Mouse (Mus musculus): Measurements from ENCODE around the gene Nat9.
A peak's percentile ranks its signal among the peaks of the same experiment; 100 is the strongest.

Nat9 gene

GRCm38 (mm10) chr11:115217439-115218410, 30.1 kb upstream of the Nat9 start:
- no peak for DNase-seq (ENCODE audit: inconsistent age in 2 of 2, low spot score in 1 of 2)

- DNase-seq (ENCODE audit: inconsistent age in 2 of 2, low spot score in 1 of 2), result no peak
These were observed 27.5 kb upstream of the Nat9 start for GRCm38 (mm10) chr11:115215123-115215522.

DNA sequence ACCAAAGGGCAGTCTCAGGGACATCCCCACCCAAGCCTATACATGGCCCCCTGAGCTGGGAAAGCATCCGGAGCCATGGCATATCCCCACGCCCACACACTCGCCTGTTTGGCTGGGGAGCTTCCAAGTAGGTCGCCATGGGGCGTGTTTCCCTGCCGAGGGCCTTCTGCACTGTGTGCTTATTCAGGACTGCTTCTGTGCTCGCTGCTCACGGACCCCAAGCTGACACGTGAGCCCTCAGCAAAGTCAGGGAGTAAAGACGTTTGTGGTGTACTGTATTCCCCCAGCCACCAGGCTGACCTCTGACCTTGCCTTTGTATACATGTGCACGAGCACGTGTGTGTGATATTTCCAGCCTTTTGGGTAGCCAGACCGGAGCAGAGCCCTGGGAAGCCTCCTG, 24.5 kb upstream of the Nat9 start:
- DNase-seq (ENCODE audit: inconsistent age in 2 of 2, low spot score in 1 of 2), result no peak

GRCm38 (mm10) chr11:115209958-115210357, 22.3 kb upstream of the Nat9 start:
- DNase-seq (ENCODE audit: inconsistent age in 2 of 2, low spot score in 1 of 2), result no peak

- DNase-seq (ENCODE audit: inconsistent age in 2 of 2, low spot score in 1 of 2), result no peak
These were observed 21.4 kb upstream of the Nat9 start for GRCm38 (mm10) chr11:115208776-115209732.

- no peak for DNase-seq (ENCODE audit: inconsistent age in 2 of 2, low spot score in 1 of 2)
These were observed 20.5 kb upstream of the Nat9 start for GRCm38 (mm10) chr11:115208126-115208525.

- no peak for DNase-seq (ENCODE audit: inconsistent age in 2 of 2, low spot score in 1 of 2)
These were observed 15.1 kb upstream of the Nat9 start for GRCm38 (mm10) chr11:115202756-115203155.

DNA sequence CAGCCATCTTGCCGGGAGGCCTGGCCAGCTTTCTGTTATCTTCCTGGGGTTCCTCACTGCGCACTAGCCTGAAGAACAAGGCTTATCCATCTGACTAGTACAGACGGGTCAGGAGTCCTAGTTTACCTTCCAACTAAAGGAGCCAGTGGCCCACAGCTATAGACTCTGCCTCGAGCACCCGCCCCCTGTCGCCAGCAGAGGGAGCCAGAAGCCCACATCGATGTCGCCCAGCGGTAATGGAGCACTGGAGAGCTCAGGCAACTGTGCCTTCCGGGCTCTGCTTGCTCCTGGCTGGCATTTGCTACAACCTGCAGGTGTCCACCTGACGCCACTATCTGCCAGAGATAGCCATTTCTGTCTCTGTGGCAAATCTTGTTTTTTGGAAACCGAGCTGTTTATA, 14.7 kb upstream of the Nat9 start:
- DNase-seq (ENCODE audit: inconsistent age in 2 of 2, low spot score in 1 of 2), result peak; percentile 83 to 93

DNA sequence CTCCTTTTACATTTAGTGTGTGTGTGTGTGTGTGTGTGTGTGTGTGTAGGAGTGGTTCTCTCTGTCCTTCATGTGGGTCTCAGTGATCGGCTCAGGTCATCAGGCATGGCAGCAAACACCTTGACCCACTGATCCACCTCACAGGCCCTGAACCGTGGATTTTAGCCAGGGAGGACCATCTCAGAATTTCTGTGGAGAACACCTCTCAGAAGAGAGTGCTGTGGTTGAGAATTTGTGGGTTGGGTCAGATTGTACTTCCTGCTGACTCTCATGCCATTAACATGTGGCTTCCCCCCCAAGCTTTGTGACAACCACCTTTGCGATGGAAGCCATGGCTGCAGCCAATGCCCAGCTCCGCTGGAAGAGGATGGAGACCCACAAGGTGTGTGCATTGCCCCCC, 12.9 kb upstream of the Nat9 start:
- DNase-seq (ENCODE audit: inconsistent age in 2 of 2, low spot score in 1 of 2), result no peak

DNA sequence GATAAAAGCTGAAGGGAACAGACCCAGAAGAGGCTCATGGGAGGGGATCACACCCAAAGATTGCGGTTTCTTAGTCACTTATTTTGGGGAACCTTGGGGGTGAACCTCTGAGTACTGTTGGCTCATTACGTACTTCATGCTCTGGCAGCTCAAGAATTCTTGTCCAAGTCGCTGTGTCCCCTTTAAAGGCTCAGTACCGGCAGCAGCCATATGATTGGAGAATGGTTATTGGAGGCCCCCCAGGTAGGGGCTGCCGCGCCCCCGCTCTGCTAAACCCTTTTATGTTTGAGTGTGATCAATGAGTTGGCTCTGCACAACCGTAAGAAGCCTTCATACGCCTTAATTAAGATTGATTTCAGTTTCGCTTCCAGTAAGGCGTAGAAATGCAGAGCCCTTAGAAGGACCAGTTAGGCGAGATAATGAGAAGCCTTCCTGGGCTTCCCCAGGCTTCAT, 11.3 kb upstream of the Nat9 start:
- DNase-seq (ENCODE audit: inconsistent age in 2 of 2, low spot score in 1 of 2), result no peak

DNA sequence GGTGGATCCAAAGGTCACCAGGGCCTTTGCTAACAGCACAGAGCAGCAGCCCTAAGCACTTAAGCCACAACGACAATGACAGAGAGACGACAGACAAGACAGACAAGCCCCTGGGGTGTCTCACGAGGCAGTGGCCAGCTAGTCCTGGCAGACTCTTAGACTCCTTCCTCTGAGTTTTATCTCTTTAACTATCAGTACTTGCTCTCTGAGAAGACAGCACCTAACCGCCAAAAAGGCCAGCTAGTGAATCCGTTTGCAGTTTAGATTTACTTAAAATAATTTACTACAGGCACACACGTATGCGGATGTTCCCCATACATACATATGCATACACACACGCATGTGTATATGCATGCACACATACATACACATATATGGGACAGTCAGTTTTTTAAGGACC, 9.9 kb upstream of the Nat9 start:
- DNase-seq (ENCODE audit: inconsistent age in 2 of 2, low spot score in 1 of 2), result no peak

DNA sequence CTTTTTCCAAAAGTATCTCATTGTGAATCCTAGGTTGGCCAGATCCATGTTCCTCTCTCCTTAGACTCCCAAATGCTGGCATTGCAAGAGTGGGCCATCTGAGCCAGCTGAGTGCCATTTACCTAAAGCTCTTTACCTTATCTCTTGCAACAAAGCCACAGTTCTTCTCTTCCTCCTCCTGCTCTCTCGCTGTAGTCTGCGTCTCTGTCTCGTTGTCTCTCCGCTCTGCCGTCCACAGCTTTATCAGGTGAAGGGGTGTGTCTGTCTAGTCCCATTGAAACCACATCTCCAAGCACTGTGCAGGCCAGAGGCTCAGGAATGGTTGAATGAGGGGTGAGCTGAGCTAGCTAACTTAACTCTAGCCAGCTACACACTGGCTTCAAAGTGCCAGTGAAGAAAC, 8.3 kb upstream of the Nat9 start:
- no peak for DNase-seq (ENCODE audit: inconsistent age in 2 of 2, low spot score in 1 of 2)

GRCm38 (mm10) chr11:115194693-115195092, 7.0 kb upstream of the Nat9 start:
- no peak for DNase-seq (ENCODE audit: inconsistent age in 2 of 2, low spot score in 1 of 2)

- DNase-seq (ENCODE audit: inconsistent age in 2 of 2, low spot score in 1 of 2), result peak; percentile 58 to 71
These were observed 4.5 kb upstream of the Nat9 start for GRCm38 (mm10) chr11:115192180-115192579.

DNA sequence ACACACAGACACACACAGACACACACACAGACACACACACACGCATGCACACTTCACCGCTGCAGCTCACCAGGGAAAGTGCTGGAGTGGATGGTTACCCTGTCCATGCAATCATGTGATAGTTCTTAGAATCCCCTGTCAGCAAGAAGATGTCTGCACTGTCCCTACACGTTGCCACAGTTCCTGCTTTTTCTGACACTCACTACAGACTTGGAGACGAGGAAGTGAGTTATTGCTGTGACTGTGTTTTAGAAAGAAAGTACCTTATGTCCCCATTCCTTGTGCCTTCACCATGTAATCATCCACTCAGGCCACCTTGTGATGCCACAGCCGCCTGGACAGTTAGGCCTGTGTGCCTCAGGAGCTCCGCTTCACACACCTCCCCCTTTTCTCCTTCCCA, 1.6 kb upstream of the Nat9 start:
- DNase-seq (ENCODE audit: inconsistent age in 2 of 2, low spot score in 1 of 2), result no peak

DNA sequence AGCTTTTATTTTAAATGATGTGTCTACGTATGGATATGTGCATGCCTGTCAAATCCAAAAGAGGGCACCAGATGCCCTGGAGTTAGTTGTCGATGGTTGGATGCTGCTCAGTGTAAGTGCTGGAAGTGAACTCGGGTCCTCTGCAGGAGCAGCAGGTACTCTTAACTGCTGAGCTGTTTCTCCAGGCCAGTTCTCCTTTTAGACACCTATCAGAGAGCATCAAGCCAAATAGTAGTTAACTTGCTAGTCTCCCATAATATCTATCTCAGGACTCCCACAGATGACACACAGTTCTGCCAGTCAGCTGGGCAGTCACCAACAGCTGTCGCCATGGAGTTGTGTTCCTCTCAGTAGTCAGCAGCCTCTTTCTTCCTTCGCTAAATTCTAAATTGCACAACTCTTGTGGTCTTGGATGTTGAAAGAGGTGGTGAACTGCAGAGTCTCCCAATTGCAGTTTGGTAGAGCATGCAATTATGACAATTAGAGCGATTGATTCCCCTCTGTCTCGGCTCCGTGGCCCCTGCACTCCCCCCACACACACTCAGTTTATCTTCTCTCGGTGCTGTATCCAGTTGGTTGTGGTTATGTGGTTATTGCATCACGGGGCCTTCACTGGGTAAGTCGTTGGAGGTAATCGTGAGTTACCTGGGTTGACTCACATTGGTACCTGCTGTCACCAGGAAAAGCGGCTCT, 1.0 kb upstream of the Nat9 start:
- peak in 1 of 2 experiments; percentile 48 for DNase-seq (ENCODE audit: inconsistent age in 2 of 2, low spot score in 1 of 2)

GRCm38 (mm10) chr11:115187224-115187639, 427 bp downstream of the Nat9 start, which contains the start of gene Tmem104:
TSS of gene Tmem104 (plus strand) at chr11:115187487.
- DNase-seq (ENCODE audit: inconsistent age in 2 of 2, low spot score in 1 of 2), result peak; percentile 100

DNA sequence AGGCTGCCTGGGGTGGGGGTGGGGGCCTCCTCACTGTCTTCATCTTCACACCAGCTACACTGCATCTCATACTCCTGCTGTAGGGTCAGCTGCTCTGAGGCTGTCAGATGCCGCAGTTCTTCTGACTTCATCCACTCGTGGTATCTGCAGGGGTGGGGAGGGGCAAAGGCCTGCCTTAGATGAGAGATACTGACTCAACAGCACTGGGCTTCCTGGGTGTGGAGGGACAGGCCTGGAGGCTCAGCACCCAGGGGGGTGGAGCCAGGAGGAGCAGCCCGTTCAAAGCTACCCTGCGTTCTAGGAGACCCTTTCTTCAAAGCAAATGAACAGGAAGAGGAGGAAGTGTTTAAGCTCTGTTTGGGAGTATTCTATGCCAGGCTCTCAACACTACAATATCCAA, 2.7 kb downstream of the Nat9 start:
- DNase-seq (ENCODE audit: inconsistent age in 2 of 2, low spot score in 1 of 2), result no peak

GRCm38 (mm10) chr11:115181913-115182638, 5.6 kb downstream of the Nat9 start:
- peak; percentile 80 to 94 for DNase-seq (ENCODE audit: inconsistent age in 2 of 2, low spot score in 1 of 2)

- DNase-seq (ENCODE audit: inconsistent age in 2 of 2, low spot score in 1 of 2), result peak in 1 of 2 experiments; percentile 60
These were observed 7.8 kb downstream of the Nat9 start for GRCm38 (mm10) chr11:115179881-115180280.

Measured in adrenal gland, adult (tissue).